Mouse (Mus musculus) liver, embryonic 16.5 days (tissue): Measurements from ENCODE around the gene Scube1. TPM values are rescaled to one million over a fixed set of nuclear protein-coding genes. Genes with fewer than 3 reads are reported as not detected.

ENCODE experiments used
- ATAC-seq: fragments of 200-750 bp; cut with Nextera tagmentation; 2 replicates; pipeline ENCODE4 v1.8.0; 2017; ENCODE audit warnings: low read depth, mild to moderate bottlenecking, moderate number of reproducible peaks, moderate library complexity
- H3K27ac ChIP-seq: fragments of 300-500 bp; sonication (generic); 2 replicates; pipeline ENCODE4 v1.5.1; 2014; ENCODE audit warnings: mild to moderate bottlenecking, low read length
- H3K27me3 ChIP-seq: fragments of 300-500 bp; sonication (generic); 2 replicates; pipeline ENCODE4 v1.6.1; 2014; ENCODE audit warnings: low read depth, low read length, mixed read lengths; ENCODE audit not compliant: control insufficient read depth, insufficient read depth
- H3K36me3 ChIP-seq: fragments of 300-500 bp; sonication (generic); 2 replicates; pipeline ENCODE4 v1.6.1; 2014; ENCODE audit warnings: mild to moderate bottlenecking; ENCODE audit not compliant: control insufficient read depth, insufficient read depth
- H3K4me1 ChIP-seq: fragments of 300-500 bp; sonication (generic); 2 replicates; pipeline ENCODE4 v1.6.1; 2014; ENCODE audit warnings: low read depth, low read length, mixed read lengths; ENCODE audit not compliant: control insufficient read depth
- H3K4me2 ChIP-seq: fragments of 300-500 bp; sonication (generic); 2 replicates; pipeline ENCODE4 v1.6.1; 2014; ENCODE audit warnings: low read depth, low read length, mixed read lengths
- H3K4me3 ChIP-seq: fragments of 300-500 bp; sonication (generic); 2 replicates; pipeline ENCODE4 v1.5.1; 2014; ENCODE audit warnings: low read depth, mild to moderate bottlenecking, low read length
- H3K9ac ChIP-seq: fragments of 300-500 bp; sonication (generic); 2 replicates; pipeline ENCODE4 v1.6.1; 2014; ENCODE audit warnings: low read depth, low read length
- H3K9me3 ChIP-seq: fragments of 300-500 bp; sonication (generic); replicated peaks from 2 replicates; pipeline ENCODE4 v1.6.1; 2016; ENCODE audit warnings: low read length; ENCODE audit not compliant: control insufficient read depth
- WGBS: fragments of 180-500 bp; shearing (Covaris S2); extraction: QIAGEN DNeasy Blood & Tissue Kit; methylation state at CpG from one replicate; pipeline ENCODE4 v1.1.7; 2014; ENCODE audit not compliant: insufficient replicate concordance; 5-methylcytosine and 5-hydroxymethylcytosine counted together
- polyA plus RNA-seq: library from polyadenylated mRNA; unstranded; fragments of >200 nt; fragmentation: Nextera tagmentation; extraction: Ambion mirVana; gene quantifications from 2 replicates; pipeline ENCODE4 v1.2.1, GENCODE M21; 2015

Gene Scube1
- polyA plus RNA-seq, 1 experiment from 2014 or later: 0.21 TPM

DNA sequence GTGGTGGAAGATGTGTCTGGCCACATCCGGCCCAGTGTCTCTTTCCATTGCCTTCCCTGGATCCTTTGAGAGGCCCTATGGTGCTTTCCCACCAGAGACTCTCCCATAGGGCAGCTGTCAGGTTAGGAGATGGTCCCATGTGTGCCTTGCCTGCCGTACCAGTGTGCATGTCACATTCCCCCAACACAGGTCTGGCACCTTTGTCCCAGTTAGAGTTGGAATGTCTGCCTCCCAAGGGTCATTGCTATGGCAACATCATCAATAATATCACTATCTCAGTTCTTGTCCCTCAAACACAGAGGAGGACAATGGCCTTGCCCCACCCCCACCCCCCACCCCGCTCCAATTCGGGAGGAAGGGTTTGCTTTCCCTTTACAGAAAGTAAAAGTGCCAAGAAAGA, 61.8 kb downstream of the Scube1 start:
- no peak for ATAC-seq
- Histone ChIP-seq H3K36me3 (no peaks in the 10 kb centered on the region), H3K27me3 (no peaks in the 10 kb centered on the region), H3K4me1 (no peaks in the 10 kb centered on the region), H3K4me2 (no peak overlapping the region), H3K4me3 (no peak overlapping the region), H3K9ac (no peak overlapping the region), H3K27ac (no peak overlapping the region), H3K9me3 (no peaks in the 10 kb centered on the region)
- WGBS: 33% methylated on average over 4 of the region's 4 CpGs

DNA sequence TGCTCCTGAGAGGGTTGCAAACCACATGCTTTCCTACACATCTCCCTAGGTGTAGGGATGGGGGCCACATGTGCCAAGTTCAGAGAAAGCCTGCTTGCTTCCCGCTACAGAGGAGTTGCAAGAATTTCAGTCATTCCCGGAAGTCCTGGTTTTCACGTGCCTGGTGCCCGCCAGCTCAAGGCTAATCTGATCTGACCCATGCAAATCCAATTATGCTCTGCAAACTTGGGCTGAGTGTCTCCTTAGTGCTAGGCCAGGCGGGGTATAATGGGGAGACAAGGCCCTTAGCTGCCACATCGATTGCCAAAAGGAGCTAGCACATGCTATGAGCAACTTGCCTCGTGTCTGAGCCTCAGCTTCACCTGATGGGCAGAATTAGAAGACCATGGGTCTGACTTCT, 62.7 kb downstream of the Scube1 start:
- H3K36me3 ChIP-seq: no peaks in the 10 kb centered on the region
- H3K9ac ChIP-seq: no peak overlapping the region
- ATAC-seq: no peak
- no peak overlapping the region for H3K4me3 ChIP-seq
- no peaks in the 10 kb centered on the region for H3K9me3 ChIP-seq
- H3K27ac ChIP-seq: no peak overlapping the region
- WGBS: 61% methylated on average over 7 of the region's 7 CpGs
- H3K4me2 ChIP-seq: no peak overlapping the region
- H3K27me3 ChIP-seq: no peaks in the 10 kb centered on the region
- H3K4me1 ChIP-seq: no peaks in the 10 kb centered on the region

DNA sequence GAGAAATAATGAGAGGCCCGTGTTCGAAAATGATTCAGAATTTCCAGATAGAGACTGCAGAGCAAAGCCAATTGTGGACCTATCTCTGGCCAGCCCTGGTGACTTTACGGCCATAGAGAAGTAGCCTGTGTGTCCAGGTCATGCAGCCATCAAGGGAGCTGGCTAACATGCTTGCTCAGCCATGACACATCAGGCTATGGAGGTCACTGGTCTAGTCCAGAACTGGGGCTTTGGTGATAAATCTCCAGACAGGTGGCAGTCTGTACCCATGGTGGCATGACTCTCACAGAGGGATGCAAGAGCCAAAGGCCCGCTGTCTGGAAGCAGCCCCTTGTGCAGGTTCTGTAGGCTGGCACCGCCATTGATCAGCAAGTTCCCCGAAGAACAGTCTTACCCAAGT, 82.3 kb downstream of the Scube1 start:
- H3K4me2 ChIP-seq: no peak overlapping the region
- no peaks in the 10 kb centered on the region for H3K9me3 ChIP-seq
- H3K4me1 ChIP-seq: no peaks in the 10 kb centered on the region
- no peak overlapping the region for H3K9ac ChIP-seq
- no peak overlapping the region for H3K27ac ChIP-seq
- H3K36me3 ChIP-seq: no peaks in the 10 kb centered on the region
- no peaks in the 10 kb centered on the region for H3K27me3 ChIP-seq
- H3K4me3 ChIP-seq: no peak overlapping the region
- WGBS: 70% methylated on average over 6 of the region's 6 CpGs
- no peak for ATAC-seq

GRCm38 (mm10) chr15:83640208-83640607, 84.6 kb downstream of the Scube1 start:
- no peaks in the 10 kb centered on the region for H3K36me3 ChIP-seq
- no peaks in the 10 kb centered on the region for H3K4me1 ChIP-seq
- WGBS: 32% methylated on average over 4 of the region's 4 CpGs
- H3K4me2 ChIP-seq: no peak overlapping the region
- H3K9ac ChIP-seq: no peak overlapping the region
- ATAC-seq: no peak
- H3K4me3 ChIP-seq: no peak overlapping the region
- H3K27me3 ChIP-seq: no peaks in the 10 kb centered on the region
- no peaks in the 10 kb centered on the region for H3K9me3 ChIP-seq
- H3K27ac ChIP-seq: no peak overlapping the region

DNA sequence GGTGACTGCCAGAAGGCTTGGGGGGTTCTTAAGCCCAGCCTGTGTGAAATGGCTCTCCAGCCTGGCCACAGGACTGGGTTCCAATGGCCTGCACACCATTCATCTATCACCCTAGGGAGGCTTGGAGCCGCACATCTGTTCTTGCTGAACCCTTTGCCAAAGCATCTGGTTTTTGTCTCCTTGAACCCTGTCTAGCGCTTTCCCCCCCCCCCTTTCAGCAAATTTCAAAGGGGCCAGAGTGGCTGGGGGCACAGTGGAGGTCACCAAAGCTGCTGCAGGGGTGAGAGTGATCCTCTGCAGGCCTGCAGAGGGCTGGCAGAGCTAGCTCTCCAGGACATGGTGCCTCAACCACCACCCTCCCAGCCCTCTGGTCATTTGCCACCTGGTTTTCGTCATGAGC, 85.7 kb downstream of the Scube1 start:
- ATAC-seq: no peak
- H3K4me3 ChIP-seq: no peak overlapping the region
- WGBS: 47% methylated on average over 3 of the region's 3 CpGs
- no peak overlapping the region for H3K4me2 ChIP-seq
- H3K9ac ChIP-seq: no peak overlapping the region
- no peak overlapping the region for H3K27ac ChIP-seq
- H3K36me3 ChIP-seq: no peaks in the 10 kb centered on the region
- H3K4me1 ChIP-seq: no peaks in the 10 kb centered on the region
- no peaks in the 10 kb centered on the region for H3K9me3 ChIP-seq
- H3K27me3 ChIP-seq: no peaks in the 10 kb centered on the region

GRCm38 (mm10) chr15:83638196-83638899, 86.5 kb downstream of the Scube1 start:
- H3K9ac ChIP-seq: no peak overlapping the region
- H3K36me3 ChIP-seq: no peaks in the 10 kb centered on the region
- no peaks in the 10 kb centered on the region for H3K9me3 ChIP-seq
- no peaks in the 10 kb centered on the region for H3K27me3 ChIP-seq
- no peak for ATAC-seq
- no peaks in the 10 kb centered on the region for H3K4me1 ChIP-seq
- H3K27ac ChIP-seq: no peak overlapping the region
- H3K4me2 ChIP-seq: no peak overlapping the region
- H3K4me3 ChIP-seq: no peak overlapping the region
- 68% methylated on average over 20 of the region's 20 CpGs for WGBS

GRCm38 (mm10) chr15:83636759-83637158, 88.1 kb downstream of the Scube1 start:
- no peak overlapping the region for H3K4me3 ChIP-seq
- no peak for ATAC-seq
- no peak overlapping the region for H3K4me2 ChIP-seq
- H3K4me1 ChIP-seq: no peaks in the 10 kb centered on the region
- H3K36me3 ChIP-seq: no peaks in the 10 kb centered on the region
- no peaks in the 10 kb centered on the region for H3K9me3 ChIP-seq
- no peak overlapping the region for H3K9ac ChIP-seq
- WGBS: 50% methylated on average over 6 of the region's 6 CpGs
- H3K27ac ChIP-seq: no peak overlapping the region
- H3K27me3 ChIP-seq: no peaks in the 10 kb centered on the region

DNA sequence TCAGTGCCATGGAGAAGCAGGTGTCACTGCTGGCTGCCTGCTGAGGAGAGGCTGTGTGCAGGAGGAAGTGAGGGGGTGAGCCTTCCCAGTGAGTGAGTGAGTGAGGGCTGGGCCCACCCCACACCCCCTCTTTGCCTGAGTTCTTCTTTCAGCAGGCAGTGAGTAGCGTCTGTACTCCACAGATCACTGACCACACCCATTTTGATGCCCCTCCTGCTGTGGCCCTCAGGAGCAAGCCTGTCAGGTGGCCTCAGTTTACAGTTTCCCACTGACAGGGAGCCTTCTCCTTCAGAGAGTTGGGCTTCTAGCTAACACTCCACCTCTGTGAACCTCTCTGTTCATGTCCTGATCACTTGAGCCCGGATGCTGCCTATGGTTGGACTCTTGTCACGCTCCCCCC, 89.6 kb downstream of the Scube1 start:
- Histone ChIP-seq H3K27me3 (no peaks in the 10 kb centered on the region), H3K4me3 (no peak overlapping the region), H3K9ac (no peak overlapping the region), H3K9me3 (no peaks in the 10 kb centered on the region), H3K27ac (no peak overlapping the region), H3K4me2 (no peak overlapping the region), H3K4me1 (no peaks in the 10 kb centered on the region), H3K36me3 (no peaks in the 10 kb centered on the region)
- no peak for ATAC-seq
- 18% methylated on average over 3 of the region's 3 CpGs for WGBS

DNA sequence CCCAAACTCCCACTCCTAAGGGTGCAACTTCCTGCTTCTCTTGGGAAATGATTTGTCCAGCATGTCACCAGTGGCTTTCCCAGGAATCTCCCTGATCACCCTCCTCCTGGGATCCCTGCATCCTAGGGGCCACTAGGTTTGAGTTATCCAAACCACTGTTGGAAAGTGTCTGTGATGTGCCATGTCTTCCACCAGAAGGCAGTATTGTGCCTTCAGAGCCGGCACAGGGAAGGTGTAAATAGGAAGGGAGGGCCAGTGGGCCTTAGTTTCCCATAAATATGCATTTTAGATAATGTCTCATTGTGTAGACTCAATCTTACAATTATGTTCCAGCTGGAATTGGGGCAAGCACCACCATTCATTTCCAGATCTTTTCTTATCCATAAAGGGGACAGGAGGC, 90.7 kb downstream of the Scube1 start:
- Histone ChIP-seq H3K27me3 (no peaks in the 10 kb centered on the region), H3K36me3 (no peaks in the 10 kb centered on the region), H3K4me3 (no peak overlapping the region), H3K4me2 (no peak overlapping the region), H3K9ac (no peak overlapping the region), H3K27ac (no peak overlapping the region), H3K4me1 (no peaks in the 10 kb centered on the region), H3K9me3 (no peaks in the 10 kb centered on the region)
- no peak for ATAC-seq
- WGBS: 0% methylated on average over 1 of the region's 1 CpGs
